Mouse (Mus musculus): ENCODE results near the gene Slc4a2.

- TF ChIP-seq POLR2A (IDR thresholded peaks at IDR 0.05; ENCODE audit: low read depth, low read length) (no peak), CTCF (IDR thresholded peaks at IDR 0.05; ENCODE audit: extremely low read depth, insufficient read length, insufficient replicate concordance, low read depth, low read length) (no peak)
Observed at GRCm38 (mm10) chr5:24387264-24388241, 36.1 kb upstream of the Slc4a2 start.
